25 mouse cellular contexts compared by ENCODE assay signal in genomic region chr7:66091553-66091952, GRCm38 (mm10). TPM values are rescaled to one million over a fixed set of nuclear protein-coding genes. Genes with fewer than 3 reads are reported as not detected.
DNase-seq lines count a peak whose midpoint lies in the region; ATAC-seq and TF ChIP-seq lines count a peak whose summit lies in the region.
"Had no signal": no experiment of that assay in that cellular context is flagged by ENCODE, and none has a peak within 500 bp of the region (broad histone marks: within the 10 kb centered on the region; RNA-seq: fewer than 3 reads in every experiment).

No protein-coding gene starts in this region.

- no peak overlapping the region for H3K27ac ChIP-seq in embryonic facial prominence, embryonic 13.5 days
- H3K27ac ChIP-seq in embryonic facial prominence, embryonic 10.5 days (replicated peaks) = no peak overlapping the region
- no peak overlapping the region for H3K27ac ChIP-seq in hindbrain, postnatal 0 days
- no peak overlapping the region for H3K27ac ChIP-seq in hindbrain, embryonic 13.5 days
- no peak overlapping the region for H3K27ac ChIP-seq in kidney, postnatal 0 days
- H3K27ac ChIP-seq in midbrain, embryonic 13.5 days = no peak overlapping the region
- H3K27ac ChIP-seq in midbrain, embryonic 16.5 days (ENCODE audit: low read length) = no peak overlapping the region
- H3K27ac ChIP-seq: forebrain, embryonic 12.5 days; heart, embryonic 10.5 days; heart, embryonic 15.5 days; hindbrain, embryonic 10.5 days; hindbrain, embryonic 15.5 days had no signal

- H3K9ac ChIP-seq in embryonic facial prominence, embryonic 13.5 days = no peak overlapping the region
- no peak overlapping the region for H3K9ac ChIP-seq in hindbrain, postnatal 0 days (replicated peaks; ENCODE audit: low read length)
- H3K9ac ChIP-seq in hindbrain, embryonic 13.5 days = no peak overlapping the region
- no peak overlapping the region for H3K9ac ChIP-seq in kidney, postnatal 0 days (ENCODE audit: low read depth, low read length)
- no peak overlapping the region for H3K9ac ChIP-seq in midbrain, embryonic 13.5 days (replicated peaks)
- no peak overlapping the region for H3K9ac ChIP-seq in midbrain, embryonic 16.5 days (ENCODE audit: low read depth, low read length)
- H3K9ac ChIP-seq: forebrain, embryonic 12.5 days; heart, embryonic 15.5 days; hindbrain, embryonic 15.5 days had no signal

- DNase-seq in embryonic facial prominence, embryonic 10.5 days (ENCODE audit: low spot score) = no peak
- DNase-seq in hindbrain, postnatal 0 days (ENCODE audit: low spot score) = no peak
- no peak for DNase-seq in kidney, postnatal 0 days (ENCODE audit: low spot score)
- DNase-seq in kidney, postnatal 25 days = no peak
- DNase-seq: adrenal gland, adult 8-10 months; adrenal gland, postnatal 36 days; B cell, adult 2 months; cerebellum, adult 2 months; cerebellum, postnatal 10 days; gastrocnemius, postnatal 10 days; heart, adult 18-20 months had no signal

- H3K27me3 ChIP-seq in embryonic facial prominence, embryonic 13.5 days = no peaks in the 10 kb centered on the region
- H3K27me3 ChIP-seq in embryonic facial prominence, embryonic 10.5 days (replicated peaks; ENCODE audit: low read depth, poor library complexity, severe bottlenecking) = no peaks in the 10 kb centered on the region
- no peaks in the 10 kb centered on the region for H3K27me3 ChIP-seq in hindbrain, postnatal 0 days (ENCODE audit: insufficient read depth, low read length)
- no peaks in the 10 kb centered on the region for H3K27me3 ChIP-seq in hindbrain, embryonic 13.5 days
- H3K27me3 ChIP-seq in kidney, postnatal 0 days (ENCODE audit: insufficient read depth, low read length) = no peaks in the 10 kb centered on the region
- no peaks in the 10 kb centered on the region for H3K27me3 ChIP-seq in midbrain, embryonic 13.5 days
- H3K27me3 ChIP-seq in midbrain, embryonic 16.5 days (ENCODE audit: control insufficient read depth, insufficient read depth, low read depth, low read length) = no peaks in the 10 kb centered on the region
- H3K27me3 ChIP-seq: forebrain, embryonic 12.5 days; heart, embryonic 15.5 days; hindbrain, embryonic 15.5 days had no signal

- H3K9me3 ChIP-seq in embryonic facial prominence, embryonic 13.5 days = no peaks in the 10 kb centered on the region
- no peaks in the 10 kb centered on the region for H3K9me3 ChIP-seq in embryonic facial prominence, embryonic 10.5 days
- no peaks in the 10 kb centered on the region for H3K9me3 ChIP-seq in hindbrain, postnatal 0 days (ENCODE audit: low read length)
- H3K9me3 ChIP-seq in hindbrain, embryonic 13.5 days = no peaks in the 10 kb centered on the region
- no peaks in the 10 kb centered on the region for H3K9me3 ChIP-seq in kidney, postnatal 0 days (replicated peaks; ENCODE audit: low read length)
- H3K9me3 ChIP-seq in midbrain, embryonic 13.5 days = no peaks in the 10 kb centered on the region
- H3K9me3 ChIP-seq in midbrain, embryonic 16.5 days (replicated peaks; ENCODE audit: control insufficient read depth, low read length, poor library complexity, severe bottlenecking) = no peaks in the 10 kb centered on the region
- H3K9me3 ChIP-seq: forebrain, embryonic 12.5 days; G1E; heart, embryonic 10.5 days; heart, embryonic 15.5 days; hindbrain, embryonic 10.5 days; hindbrain, embryonic 15.5 days had no signal

- ATAC-seq in embryonic facial prominence, embryonic 13.5 days (ENCODE audit: insufficient number of reproducible peaks, insufficient read depth, low FRiP score, low TSS enrichment, low read depth) = peak; percentile 39; the same call in 1 of the 2 replicates
- ATAC-seq in hindbrain, postnatal 0 days = 0 out of 2 replicates have a peak, but pooled peaks have one; percentile 22
- ATAC-seq in hindbrain, embryonic 13.5 days (ENCODE audit: low FRiP score) = no peak
- ATAC-seq in kidney, postnatal 0 days (replicated peaks; ENCODE audit: low FRiP score, low read depth) = 0 out of 2 replicates have a peak, but pooled peaks have one; percentile 17
- ATAC-seq in midbrain, embryonic 13.5 days = peak; percentile 37; the same call in 1 of the 2 replicates
- ATAC-seq in midbrain, embryonic 16.5 days = no peak
- ATAC-seq: CD4-positive, CD25-positive, alpha-beta regulatory T cell, adult 4 months had no signal

- peaks cover 57% of the 10 kb centered on the region for H3K36me3 ChIP-seq in embryonic facial prominence, embryonic 13.5 days
- H3K36me3 ChIP-seq in embryonic facial prominence, embryonic 10.5 days (replicated peaks) = peaks cover 63% of the 10 kb centered on the region
- peaks cover 38% of the 10 kb centered on the region for H3K36me3 ChIP-seq in hindbrain, postnatal 0 days (ENCODE audit: insufficient read depth, low read length)
- H3K36me3 ChIP-seq in hindbrain, embryonic 13.5 days = peaks cover 69% of the 10 kb centered on the region
- H3K36me3 ChIP-seq in kidney, postnatal 0 days (ENCODE audit: insufficient read depth, low read length) = peaks cover 53% of the 10 kb centered on the region
- H3K36me3 ChIP-seq in midbrain, embryonic 13.5 days = peaks cover 66% of the 10 kb centered on the region
- peaks cover 18% of the 10 kb centered on the region for H3K36me3 ChIP-seq in midbrain, embryonic 16.5 days (ENCODE audit: control insufficient read depth, insufficient read depth, low read length)

- H3K4me1 ChIP-seq in embryonic facial prominence, embryonic 13.5 days = no peaks in the 10 kb centered on the region
- no peaks in the 10 kb centered on the region for H3K4me1 ChIP-seq in embryonic facial prominence, embryonic 10.5 days
- H3K4me1 ChIP-seq in hindbrain, postnatal 0 days (ENCODE audit: insufficient read depth, low read length) = no peaks in the 10 kb centered on the region
- H3K4me1 ChIP-seq in hindbrain, embryonic 13.5 days (replicated peaks) = no peaks in the 10 kb centered on the region
- H3K4me1 ChIP-seq in kidney, postnatal 0 days (replicated peaks; ENCODE audit: insufficient read depth, low read length) = no peaks in the 10 kb centered on the region
- no peaks in the 10 kb centered on the region for H3K4me1 ChIP-seq in midbrain, embryonic 13.5 days (replicated peaks)
- no peaks in the 10 kb centered on the region for H3K4me1 ChIP-seq in midbrain, embryonic 16.5 days (ENCODE audit: control insufficient read depth, insufficient read depth, low read length)
- H3K4me1 ChIP-seq: forebrain, embryonic 12.5 days; heart, embryonic 10.5 days; heart, embryonic 15.5 days; hindbrain, embryonic 10.5 days; hindbrain, embryonic 15.5 days had no signal

- no peak overlapping the region for H3K4me2 ChIP-seq in embryonic facial prominence, embryonic 13.5 days
- H3K4me2 ChIP-seq in hindbrain, postnatal 0 days (ENCODE audit: low read depth, low read length) = no peak overlapping the region
- H3K4me2 ChIP-seq in hindbrain, embryonic 13.5 days = no peak overlapping the region
- H3K4me2 ChIP-seq in kidney, postnatal 0 days (ENCODE audit: low read length) = no peak overlapping the region
- H3K4me2 ChIP-seq in midbrain, embryonic 13.5 days (replicated peaks) = no peak overlapping the region
- no peak overlapping the region for H3K4me2 ChIP-seq in midbrain, embryonic 16.5 days (ENCODE audit: low read length)
- H3K4me2 ChIP-seq: forebrain, embryonic 12.5 days; heart, embryonic 15.5 days; hindbrain, embryonic 15.5 days had no signal

- WGBS in embryonic facial prominence, embryonic 13.5 days = 86% methylated on average over 7 of the region's 7 CpGs
- 84% methylated on average over 7 of the region's 7 CpGs for WGBS in embryonic facial prominence, embryonic 10.5 days
- WGBS in hindbrain, postnatal 0 days = 86% methylated on average over 7 of the region's 7 CpGs
- 89% methylated on average over 7 of the region's 7 CpGs for WGBS in hindbrain, embryonic 13.5 days
- 81% methylated on average over 7 of the region's 7 CpGs for WGBS in kidney, postnatal 0 days
- WGBS in midbrain, embryonic 13.5 days = 89% methylated on average over 7 of the region's 7 CpGs
- 87% methylated on average over 7 of the region's 7 CpGs for WGBS in midbrain, embryonic 16.5 days

- no peak for TF ChIP-seq CTCF in hindbrain, postnatal 0 days (IDR thresholded peaks at IDR 0.05; ENCODE audit: low read depth)
- no peak for TF ChIP-seq CTCF in kidney, postnatal 0 days (IDR thresholded peaks at IDR 0.05; ENCODE audit: low read depth)

- H3K4me3 ChIP-seq in embryonic facial prominence, embryonic 13.5 days = no peak overlapping the region
- no peak overlapping the region for H3K4me3 ChIP-seq in embryonic facial prominence, embryonic 10.5 days
- no peak overlapping the region for H3K4me3 ChIP-seq in hindbrain, postnatal 0 days (ENCODE audit: low read length)
- H3K4me3 ChIP-seq in hindbrain, embryonic 13.5 days = no peak overlapping the region
- H3K4me3 ChIP-seq in kidney, postnatal 0 days (replicated peaks; ENCODE audit: low read depth, low read length) = no peak overlapping the region
- H3K4me3 ChIP-seq in midbrain, embryonic 13.5 days (replicated peaks) = no peak overlapping the region
- H3K4me3 ChIP-seq in midbrain, embryonic 16.5 days (ENCODE audit: low read depth, low read length) = no peak overlapping the region
- H3K4me3 ChIP-seq: forebrain, embryonic 12.5 days; heart, embryonic 10.5 days; heart, embryonic 15.5 days; hindbrain, embryonic 10.5 days; hindbrain, embryonic 15.5 days had no signal

RNA-seq across cellular contexts. Expression of gene Selenos, which starts 12.1 kb away (rescaled TPM):
- polyA plus RNA-seq in embryonic facial prominence, embryonic 13.5 days (2015; fragmentation: Nextera tagmentation; extraction: Ambion mirVana) = 111 and 113 TPM in 2 replicates
- polyA plus RNA-seq in embryonic facial prominence, embryonic 10.5 days (2016; fragmentation: Nextera tagmentation; extraction: Ambion mirVana) = 83.2 and 85.8 TPM in 2 replicates
- 30.4 and 32.4 TPM in 2 replicates for total RNA-seq in hindbrain, postnatal 0 days (2014; rRNA removed)
- 115 and 131 TPM in 2 replicates for polyA plus RNA-seq in hindbrain, postnatal 0 days (2015; fragmentation: Nextera tagmentation; extraction: Ambion mirVana)
- polyA plus RNA-seq in hindbrain, embryonic 13.5 days (2015; fragmentation: Nextera tagmentation; extraction: Ambion mirVana) = 84.5 and 87.0 TPM in 2 replicates
- 140 and 145 TPM in 2 replicates for polyA plus RNA-seq in kidney, postnatal 0 days (2015; fragmentation: Nextera tagmentation; extraction: Ambion mirVana)
- 79.1 and 82.7 TPM in 2 replicates for polyA plus RNA-seq in midbrain, embryonic 13.5 days (2015; fragmentation: Nextera tagmentation; extraction: Ambion mirVana)
- polyA plus RNA-seq in midbrain, embryonic 16.5 days (2015; fragmentation: Nextera tagmentation; extraction: Ambion mirVana) = 87.3 and 89.6 TPM in 2 replicates

RNA-seq across cellular contexts. Expression of gene Chsy1, which starts 17.8 kb away (rescaled TPM):
- polyA plus RNA-seq in embryonic facial prominence, embryonic 13.5 days (2015; fragmentation: Nextera tagmentation; extraction: Ambion mirVana) = 22.7 and 24.4 TPM in 2 replicates
- 12.5 and 13.4 TPM in 2 replicates for polyA plus RNA-seq in embryonic facial prominence, embryonic 10.5 days (2016; fragmentation: Nextera tagmentation; extraction: Ambion mirVana)
- total RNA-seq in hindbrain, postnatal 0 days (2014; rRNA removed) = 32.9 and 35.5 TPM in 2 replicates
- polyA plus RNA-seq in hindbrain, postnatal 0 days (2015; fragmentation: Nextera tagmentation; extraction: Ambion mirVana) = 7.9 and 8.4 TPM in 2 replicates
- polyA plus RNA-seq in hindbrain, embryonic 13.5 days (2015; fragmentation: Nextera tagmentation; extraction: Ambion mirVana) = 12.5 and 13.1 TPM in 2 replicates
- polyA plus RNA-seq in kidney, postnatal 0 days (2015; fragmentation: Nextera tagmentation; extraction: Ambion mirVana) = 12.0 and 12.2 TPM in 2 replicates
- 11.1 and 11.8 TPM in 2 replicates for polyA plus RNA-seq in midbrain, embryonic 13.5 days (2015; fragmentation: Nextera tagmentation; extraction: Ambion mirVana)
- 8.8 and 9.9 TPM in 2 replicates for polyA plus RNA-seq in midbrain, embryonic 16.5 days (2015; fragmentation: Nextera tagmentation; extraction: Ambion mirVana)

RNA-seq across cellular contexts. Expression of gene Snrpa1, which starts 32.8 kb away (rescaled TPM):
- polyA plus RNA-seq in embryonic facial prominence, embryonic 13.5 days (2015; fragmentation: Nextera tagmentation; extraction: Ambion mirVana) = 179 and 209 TPM in 2 replicates
- 273 and 281 TPM in 2 replicates for polyA plus RNA-seq in embryonic facial prominence, embryonic 10.5 days (2016; fragmentation: Nextera tagmentation; extraction: Ambion mirVana)
- 22.6 and 26.5 TPM in 2 replicates for total RNA-seq in hindbrain, postnatal 0 days (2014; rRNA removed)
- 119 and 127 TPM in 2 replicates for polyA plus RNA-seq in hindbrain, postnatal 0 days (2015; fragmentation: Nextera tagmentation; extraction: Ambion mirVana)
- 145 and 149 TPM in 2 replicates for polyA plus RNA-seq in hindbrain, embryonic 13.5 days (2015; fragmentation: Nextera tagmentation; extraction: Ambion mirVana)
- 114 and 127 TPM in 2 replicates for polyA plus RNA-seq in kidney, postnatal 0 days (2015; fragmentation: Nextera tagmentation; extraction: Ambion mirVana)
- polyA plus RNA-seq in midbrain, embryonic 13.5 days (2015; fragmentation: Nextera tagmentation; extraction: Ambion mirVana) = 159 and 165 TPM in 2 replicates
- polyA plus RNA-seq in midbrain, embryonic 16.5 days (2015; fragmentation: Nextera tagmentation; extraction: Ambion mirVana) = 131 and 133 TPM in 2 replicates

RNA-seq across cellular contexts. Expression of gene Gm45213, which starts 48.2 kb away (rescaled TPM):
- polyA plus RNA-seq in embryonic facial prominence, embryonic 13.5 days (2015; fragmentation: Nextera tagmentation; extraction: Ambion mirVana) = not detected in 2 replicates
- not detected in 2 replicates for polyA plus RNA-seq in embryonic facial prominence, embryonic 10.5 days (2016; fragmentation: Nextera tagmentation; extraction: Ambion mirVana)
- total RNA-seq in hindbrain, postnatal 0 days (2014; rRNA removed) = not detected in 2 replicates
- not detected in 2 replicates for polyA plus RNA-seq in hindbrain, postnatal 0 days (2015; fragmentation: Nextera tagmentation; extraction: Ambion mirVana)
- not detected in 2 replicates for polyA plus RNA-seq in hindbrain, embryonic 13.5 days (2015; fragmentation: Nextera tagmentation; extraction: Ambion mirVana)
- polyA plus RNA-seq in kidney, postnatal 0 days (2015; fragmentation: Nextera tagmentation; extraction: Ambion mirVana) = not detected in 2 replicates
- polyA plus RNA-seq in midbrain, embryonic 13.5 days (2015; fragmentation: Nextera tagmentation; extraction: Ambion mirVana) = not detected in 2 replicates
- not detected in 2 replicates for polyA plus RNA-seq in midbrain, embryonic 16.5 days (2015; fragmentation: Nextera tagmentation; extraction: Ambion mirVana)
- total RNA-seq: adrenal gland, adult 8-10 months; adrenal gland, postnatal 36 days; G1E; gastrocnemius, postnatal 10 days; gastrocnemius, postnatal 4 days; heart, adult 18-20 months; heart, postnatal 25 days had no signal
- polyA plus RNA-seq: CD4-positive, CD25-positive, alpha-beta regulatory T cell, adult 4 months; cerebellum, adult 2 months; embryonic facial prominence, embryonic 11.5 days; forebrain, embryonic 12.5 days; G1E; heart, embryonic 10.5 days; heart, embryonic 15.5 days; hindbrain, embryonic 10.5 days; hindbrain, embryonic 15.5 days had no signal

Comparison
In these comparisons a context has a peak if more than half of its experiments do, and no peak if none do; other contexts are left out.
1. ATAC-seq: peak in embryonic facial prominence, embryonic 13.5 days (single experiment), hindbrain, postnatal 0 days (single experiment), kidney, postnatal 0 days (single experiment) and midbrain, embryonic 13.5 days (single experiment); none in hindbrain, embryonic 13.5 days (single experiment) and midbrain, embryonic 16.5 days (single experiment).